ENCODE assay signal across 9 mouse cellular contexts in the genomic region with DNA sequence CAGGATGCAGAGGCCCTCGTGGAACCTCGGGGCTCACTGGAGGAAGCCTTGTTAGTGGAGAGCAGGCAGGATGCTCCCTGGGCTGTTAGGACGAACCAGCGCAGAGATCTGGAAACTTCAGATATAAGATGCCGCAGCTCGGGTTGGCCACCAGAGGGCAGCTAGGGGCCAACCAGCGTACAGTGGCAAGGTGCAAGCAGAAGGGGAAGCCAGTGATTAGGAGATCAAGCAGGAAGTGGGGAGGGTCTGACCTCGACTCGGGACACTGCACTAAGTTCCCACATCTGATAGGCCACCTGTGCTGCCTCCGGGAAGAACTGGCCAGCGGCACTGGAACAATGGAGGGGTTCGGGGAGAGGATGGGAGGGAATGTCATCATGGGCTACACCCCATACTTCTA. TPM values are rescaled to one million over a fixed set of nuclear protein-coding genes. Genes with fewer than 3 reads are reported as not detected.
DNase-seq lines count a peak whose midpoint lies in the region; ATAC-seq lines count a peak whose summit lies in the region.
"Had no signal": no experiment of that assay in that cellular context is flagged by ENCODE, and none has a peak within 500 bp of the region (broad histone marks: within the 10 kb centered on the region; RNA-seq: fewer than 3 reads in every experiment).

No protein-coding gene starts in this region.

- H3K27me3 ChIP-seq in hindbrain, embryonic 12.5 days, result no peaks in the 10 kb centered on the region
- H3K27me3 ChIP-seq: limb, embryonic 15.5 days had no signal

- 6% methylated on average over 12 of the region's 12 CpGs for WGBS in hindbrain, embryonic 12.5 days

- no peaks in the 10 kb centered on the region for H3K4me1 ChIP-seq in hindbrain, embryonic 12.5 days

- H3K4me2 ChIP-seq in hindbrain, embryonic 12.5 days (replicated peaks), result no peak overlapping the region
- H3K4me2 ChIP-seq: limb, embryonic 15.5 days had no signal

- no peaks in the 10 kb centered on the region for H3K9me3 ChIP-seq in hindbrain, embryonic 12.5 days (replicated peaks)
- H3K9me3 ChIP-seq: limb, embryonic 15.5 days had no signal

- peak; percentile 81; the same call in 1 of the 2 replicates for ATAC-seq in frontal cortex, adult (ENCODE audit: low TSS enrichment)
- peak; percentile 54 for ATAC-seq in hindbrain, embryonic 12.5 days (ENCODE audit: low FRiP score)

- peaks cover 12% of the 10 kb centered on the region for H3K36me3 ChIP-seq in hindbrain, embryonic 12.5 days

- DNase-seq in MN1 (ENCODE audit: low spot score), result peak; percentile 74
- DNase-seq in cerebellum, adult 18-20 months, result peak; percentile 62 to 73
- DNase-seq in layer of hippocampus, postnatal 10 days (ENCODE audit: low spot score in 2 of 2), result peak; percentile 64 to 71
- peak; percentile 75 for DNase-seq in lung, postnatal 36 days
- DNase-seq in right cerebral cortex, adult 18-20 months, result peak; percentile 53
- DNase-seq in urinary bladder, postnatal 36 days (ENCODE audit: low spot score in 2 of 2), result peak; percentile 35 to 57

- no peak overlapping the region for H3K4me3 ChIP-seq in hindbrain, embryonic 12.5 days
- H3K4me3 ChIP-seq: limb, embryonic 15.5 days had no signal

- H3K9ac ChIP-seq in hindbrain, embryonic 12.5 days, result no peak overlapping the region
- H3K9ac ChIP-seq: limb, embryonic 15.5 days had no signal

- no peak overlapping the region for H3K27ac ChIP-seq in hindbrain, embryonic 12.5 days
- H3K27ac ChIP-seq: limb, embryonic 15.5 days had no signal

RNA-seq across cellular contexts. Expression of gene Anxa6, which starts 35.0 kb away (rescaled TPM):
- polyA plus RNA-seq in hindbrain, embryonic 12.5 days (2016; fragmentation: Nextera tagmentation; extraction: Ambion mirVana), result 121 and 140 TPM in 2 replicates
- 10 to 100 TPM; 88.4 to 88.7 TPM for total RNA-seq in layer of hippocampus, postnatal 10 days (2021)

RNA-seq across cellular contexts. Expression of gene Tnip1, which starts 35.6 kb away (rescaled TPM):
- polyA plus RNA-seq in hindbrain, embryonic 12.5 days (2016; fragmentation: Nextera tagmentation; extraction: Ambion mirVana), result 19.0 and 20.8 TPM in 2 replicates
- total RNA-seq in layer of hippocampus, postnatal 10 days (2021), result 10 to 100 TPM; 29.0 to 32.2 TPM
